Mouse (Mus musculus): ENCODE data around the gene Cacng8. TPM values are rescaled to one million over a fixed set of nuclear protein-coding genes. Genes with fewer than 3 reads are reported as not detected.

The Cacng8 gene
- total and polyA plus RNA-seq, 3 experiments = 5.6 to 9.2 TPM; not detected in 1

DNA sequence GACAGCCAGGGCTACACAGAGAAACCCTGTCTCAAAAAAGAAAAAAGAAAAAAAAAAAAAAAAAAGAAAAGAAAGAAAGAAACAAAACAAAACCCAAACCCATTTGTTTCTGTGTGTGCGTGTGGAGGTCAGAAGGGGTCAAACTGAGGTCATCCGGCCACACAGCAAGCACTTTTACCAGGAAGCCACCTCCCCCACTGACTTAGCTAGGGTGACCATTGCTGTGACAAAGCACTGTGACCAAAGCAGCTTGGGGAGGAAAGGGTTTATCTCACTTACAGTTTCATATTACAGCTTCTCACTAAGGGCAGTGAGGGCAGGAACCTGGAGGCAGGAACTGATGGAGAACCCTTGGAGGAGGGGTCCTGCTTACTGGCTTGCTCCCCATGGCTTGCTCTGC, 18.1 kb upstream of the Cacng8 start:
- Histone ChIP-seq H3K4me3 (ENCODE audit: control insufficient read depth in 1 of 2, insufficient read depth in 1 of 2, low read depth in 2 of 2, low read length in 2 of 2) (no peak overlapping the region), H3K9ac (ENCODE audit: control insufficient read depth, low read depth, low read length, poor library complexity, severe bottlenecking) (no peak overlapping the region), H3K27ac (ENCODE audit: control insufficient read depth, low read depth, low read length) (no peak overlapping the region), H3K9me3 (replicated peaks; ENCODE audit: insufficient read depth, low read length) (no peaks in the 10 kb centered on the region), H3K4me1 (ENCODE audit: control insufficient read depth in 1 of 2, insufficient read depth in 2 of 2, low read length in 2 of 2) (no peaks in the 10 kb centered on the region), H3K79me2 (ENCODE audit: control insufficient read depth, insufficient read depth, low read length, poor library complexity) (no peaks in the 10 kb centered on the region), H3K27me3 (ENCODE audit: control insufficient read depth in 1 of 2, insufficient read depth in 2 of 2, low read length in 2 of 2) (no peaks in the 10 kb centered on the region), H3K36me3 (ENCODE audit: control insufficient read depth in 1 of 2, insufficient read depth in 2 of 2, low read length in 2 of 2) (no peaks in the 10 kb centered on the region)
- no peak for TF ChIP-seq ZNF384 (IDR thresholded peaks at IDR 0.05; ENCODE audit: low read depth, low read length)
- no peak for TF ChIP-seq USF2 (IDR thresholded peaks at IDR 0.05; ENCODE audit: borderline replicate concordance in 1 of 2, insufficient read depth in 1 of 2, low read depth in 1 of 2, low read length in 2 of 2)
- no peak for TF ChIP-seq CHD1 (IDR thresholded peaks at IDR 0.05; ENCODE audit: low read depth, low read length)
- no peak for TF ChIP-seq UBTF (IDR thresholded peaks at IDR 0.05; ENCODE audit: borderline replicate concordance, insufficient read depth, low read depth, low read length)
- TF ChIP-seq MAZ (IDR thresholded peaks at IDR 0.05; ENCODE audit: low read depth, low read length) = no peak
- no peak for TF ChIP-seq ZC3H11A (IDR thresholded peaks at IDR 0.05; ENCODE audit: low read depth, low read length)
- no peak for TF ChIP-seq RCOR1 (IDR thresholded peaks at IDR 0.05; ENCODE audit: low read depth, low read length)
- no peak for TF ChIP-seq MYC (IDR thresholded peaks at IDR 0.05; ENCODE audit: low read depth, low read length)
- no peak for TF ChIP-seq MYB (IDR thresholded peaks at IDR 0.05; ENCODE audit: low read depth, low read length)
- no peak for TF ChIP-seq TAL1 (IDR thresholded peaks at IDR 0.05; ENCODE audit: low read length)
- TF ChIP-seq KAT2A (conservative IDR thresholded peaks at IDR 0.05; ENCODE audit: low read depth, low read length) = no peak
- TF ChIP-seq USF1 (IDR thresholded peaks at IDR 0.05; ENCODE audit: low read depth, low read length) = no peak
- TF ChIP-seq BHLHE40 (IDR thresholded peaks at IDR 0.05; ENCODE audit: borderline replicate concordance, low read depth, low read length) = no peak
- no peak for TF ChIP-seq NELFE (IDR thresholded peaks at IDR 0.05; ENCODE audit: low read depth, low read length)
- TF ChIP-seq HCFC1 (IDR thresholded peaks at IDR 0.05; ENCODE audit: low read depth, low read length) = no peak
- TF ChIP-seq TCF12 (IDR thresholded peaks at IDR 0.05; ENCODE audit: low read depth, low read length) = no peak
- no peak for TF ChIP-seq EP300 (IDR thresholded peaks at IDR 0.05; ENCODE audit: low read depth in 1 of 2, low read length in 2 of 2)
- no peak for TF ChIP-seq ELF1 (IDR thresholded peaks at IDR 0.05; ENCODE audit: low read depth, low read length)
- no peak for DNase-seq (ENCODE audit: low read depth, low spot score)

DNA sequence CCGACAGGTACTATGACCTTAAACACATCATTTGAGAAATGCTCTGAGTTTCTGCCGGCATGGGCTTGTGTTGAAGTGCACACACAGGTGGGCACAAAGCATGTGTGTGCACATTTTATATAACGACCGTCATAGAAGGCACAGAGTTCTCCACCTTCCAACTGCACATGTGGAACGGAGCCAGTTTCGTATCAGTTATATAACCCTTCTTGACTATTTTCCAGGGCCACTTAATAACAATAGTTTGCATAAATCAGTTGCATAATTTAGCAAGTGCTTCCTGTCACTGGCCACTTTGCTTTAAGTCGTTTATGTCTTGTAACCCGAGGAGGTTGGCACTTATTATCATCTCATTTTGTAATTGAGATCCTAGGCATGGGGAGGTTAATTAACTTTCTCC, 16.7 kb upstream of the Cacng8 start:
- Histone ChIP-seq H3K36me3 (ENCODE audit: control insufficient read depth in 1 of 2, insufficient read depth in 2 of 2, low read length in 2 of 2) (no peaks in the 10 kb centered on the region), H3K27me3 (ENCODE audit: control insufficient read depth in 1 of 2, insufficient read depth in 2 of 2, low read length in 2 of 2) (no peaks in the 10 kb centered on the region), H3K79me2 (ENCODE audit: control insufficient read depth, insufficient read depth, low read length, poor library complexity) (no peaks in the 10 kb centered on the region), H3K9ac (ENCODE audit: control insufficient read depth, low read depth, low read length, poor library complexity, severe bottlenecking) (no peak overlapping the region), H3K9me3 (replicated peaks; ENCODE audit: insufficient read depth, low read length) (no peaks in the 10 kb centered on the region), H3K4me3 (ENCODE audit: control insufficient read depth in 1 of 2, insufficient read depth in 1 of 2, low read depth in 2 of 2, low read length in 2 of 2) (no peak overlapping the region), H3K4me1 (ENCODE audit: control insufficient read depth in 1 of 2, insufficient read depth in 2 of 2, low read length in 2 of 2) (no peaks in the 10 kb centered on the region), H3K27ac (ENCODE audit: control insufficient read depth, low read depth, low read length) (no peak overlapping the region)
- no peak for DNase-seq (ENCODE audit: low read depth, low spot score)
- TF ChIP-seq MEF2A (IDR thresholded peaks at IDR 0.05; ENCODE audit: extremely low read depth, insufficient replicate concordance, low read depth, low read length, poor library complexity, severe bottlenecking) = no peak
- no peak for TF ChIP-seq TAL1 (IDR thresholded peaks at IDR 0.05; ENCODE audit: low read length)
- no peak for TF ChIP-seq E2F4 (IDR thresholded peaks at IDR 0.05; ENCODE audit: borderline replicate concordance, low read depth, low read length)
- no peak for TF ChIP-seq CHD2 (IDR thresholded peaks at IDR 0.05; ENCODE audit: low read length)
- TF ChIP-seq RCOR1 (IDR thresholded peaks at IDR 0.05; ENCODE audit: low read depth, low read length) = no peak
- TF ChIP-seq JUND (IDR thresholded peaks at IDR 0.05; ENCODE audit: low read depth, low read length) = no peak
- no peak for TF ChIP-seq KAT2A (conservative IDR thresholded peaks at IDR 0.05; ENCODE audit: low read depth, low read length)
- no peak for TF ChIP-seq EP300 (IDR thresholded peaks at IDR 0.05; ENCODE audit: low read depth in 1 of 2, low read length in 2 of 2)
- no peak for TF ChIP-seq POLR2A (IDR thresholded peaks at IDR 0.05; ENCODE audit: control insufficient read depth in 1 of 2, insufficient read depth in 1 of 2, low read depth in 1 of 2, low read length in 2 of 2, poor library complexity in 1 of 2)
- no peak for TF ChIP-seq MYB (IDR thresholded peaks at IDR 0.05; ENCODE audit: low read depth, low read length)
- TF ChIP-seq MXI1 (IDR thresholded peaks at IDR 0.05; ENCODE audit: low read depth, low read length) = no peak
- no peak for TF ChIP-seq ZKSCAN1 (IDR thresholded peaks at IDR 0.05; ENCODE audit: low read depth, low read length)
- no peak for TF ChIP-seq NELFE (IDR thresholded peaks at IDR 0.05; ENCODE audit: low read depth, low read length)
- no peak for TF ChIP-seq GABPA (IDR thresholded peaks at IDR 0.05; ENCODE audit: low read depth, low read length)
- TF ChIP-seq ETS1 (IDR thresholded peaks at IDR 0.05; ENCODE audit: low read depth, low read length) = no peak
- no peak for TF ChIP-seq ZC3H11A (IDR thresholded peaks at IDR 0.05; ENCODE audit: low read depth, low read length)
- no peak for TF ChIP-seq NRF1 (IDR thresholded peaks at IDR 0.05; ENCODE audit: insufficient read depth, low read depth, low read length, poor library complexity, severe bottlenecking)
- TF ChIP-seq TCF12 (IDR thresholded peaks at IDR 0.05; ENCODE audit: low read depth, low read length) = no peak

Measured in MEL (cell line).